Mouse (Mus musculus) limb, embryonic 11.5 days (tissue): ENCODE results near the gene Snapin. TPM values are rescaled to one million over a fixed set of nuclear protein-coding genes. Genes with fewer than 3 reads are reported as not detected.

Experiments
- ATAC-seq: fragments of 200-750 bp; cut with Nextera tagmentation; 2 replicates; pipeline ENCODE4 v1.8.0; 2017; ENCODE audit warnings: low read depth; ENCODE audit not compliant: insufficient number of reproducible peaks, low FRiP score, low TSS enrichment
- DNase-seq: peaks from one replicate; pipeline ENCODE4 v3.0.0-alpha.2; 2015; ENCODE audit warnings: low spot score
- H3K27ac ChIP-seq: fragments of 300-500 bp; sonication (generic); replicated peaks from 2 replicates; pipeline ENCODE4 v1.5.1; 2014; ENCODE audit warnings: low read depth, mild to moderate bottlenecking, low read length
- H3K27me3 ChIP-seq: fragments of 300-500 bp; sonication (generic); 2 replicates; pipeline ENCODE4 v1.6.1; 2014; ENCODE audit warnings: mild to moderate bottlenecking, low read length, mixed read lengths; ENCODE audit not compliant: control insufficient read depth, insufficient read depth
- H3K36me3 ChIP-seq: fragments of 300-500 bp; sonication (generic); 2 replicates; pipeline ENCODE4 v1.6.1; 2014; ENCODE audit warnings: mild to moderate bottlenecking, low read length, moderate library complexity, mixed read lengths; ENCODE audit not compliant: control insufficient read depth, insufficient read depth
- H3K4me1 ChIP-seq: fragments of 300-500 bp; sonication (generic); 2 replicates; pipeline ENCODE4 v1.6.1; 2014; ENCODE audit warnings: low read length, mixed read lengths; ENCODE audit not compliant: control insufficient read depth, insufficient read depth
- H3K4me2 ChIP-seq: fragments of 300-500 bp; sonication (generic); 2 replicates; pipeline ENCODE4 v1.6.1; 2014; ENCODE audit warnings: low read depth, mild to moderate bottlenecking, moderate library complexity; ENCODE audit not compliant: severe bottlenecking
- H3K4me3 ChIP-seq: fragments of 300-500 bp; sonication (generic); 2 replicates; pipeline ENCODE4 v1.5.1; 2014; ENCODE audit warnings: low read depth, low read length
- H3K9ac ChIP-seq: fragments of 300-500 bp; sonication (generic); 2 replicates; pipeline ENCODE4 v1.6.1; 2014; ENCODE audit warnings: mild to moderate bottlenecking, low read length
- H3K9me3 ChIP-seq: fragments of 300-500 bp; sonication (generic); 2 replicates; pipeline ENCODE4 v1.6.1; 2016; ENCODE audit warnings: low read length; ENCODE audit not compliant: control insufficient read depth
- WGBS: fragments of 180-500 bp; shearing (Covaris S2); extraction: QIAGEN DNeasy Blood & Tissue Kit; methylation state at CpG from one replicate; pipeline ENCODE4 v1.1.7; 2014; 5-methylcytosine and 5-hydroxymethylcytosine counted together
- polyA plus RNA-seq: library from polyadenylated mRNA; unstranded; fragments of >200 nt; fragmentation: Nextera tagmentation; extraction: Ambion mirVana; gene quantifications from 2 replicates; pipeline ENCODE4 v1.2.1, GENCODE M21; 2014

The Snapin gene
- polyA plus RNA-seq, result 60.5 and 63.6 TPM in 2 replicates

GRCm38 (mm10) chr3:90490696-90491256, at the start of gene Snapin:
Snapin (minus strand) TSS chr3:90491033.
- Histone ChIP-seq H3K4me1 (no peaks in the 10 kb centered on the region), H3K9ac (peak within 1 kb of the TSS; percentile 75), H3K36me3 (peaks cover 10% of the 10 kb centered on the region), H3K4me3 (peak within 1 kb of the TSS; percentile 69), H3K27me3 (no peaks in the 10 kb centered on the region), H3K27ac (no peak within 1 kb of the TSS), H3K4me2 (peak within 1 kb of the TSS; percentile 43), H3K9me3 (no peaks in the 10 kb centered on the region)
- WGBS, result under 1% methylated on average over 37 of the region's 37 CpGs
- ATAC-seq, result peak; percentile 96
- peak; percentile 98 for DNase-seq

- DNase-seq, result no peak
- H3K27me3 ChIP-seq, result no peaks in the 10 kb centered on the region
- no peaks in the 10 kb centered on the region for H3K9me3 ChIP-seq
- ATAC-seq, result no peak
- H3K36me3 ChIP-seq, result no peaks in the 10 kb centered on the region
- no peak overlapping the region for H3K4me3 ChIP-seq
- WGBS, result 65% methylated on average over 5 of the region's 5 CpGs
- no peaks in the 10 kb centered on the region for H3K4me1 ChIP-seq
- no peak overlapping the region for H3K27ac ChIP-seq
- no peak overlapping the region for H3K9ac ChIP-seq
- H3K4me2 ChIP-seq, result no peak overlapping the region
Observed at GRCm38 (mm10) chr3:90537905-90538296, 47.1 kb upstream of the Snapin start.

GRCm38 (mm10) chr3:90537141-90537904, 46.5 kb upstream of the Snapin start, which contains the start of gene S100a16:
S100a16 (plus strand) TSS chr3:90537254.
- H3K4me3 ChIP-seq, result no peak within 1 kb of the TSS
- H3K4me2 ChIP-seq, result no peak within 1 kb of the TSS
- no peak within 1 kb of the TSS for H3K27ac ChIP-seq

DNA sequence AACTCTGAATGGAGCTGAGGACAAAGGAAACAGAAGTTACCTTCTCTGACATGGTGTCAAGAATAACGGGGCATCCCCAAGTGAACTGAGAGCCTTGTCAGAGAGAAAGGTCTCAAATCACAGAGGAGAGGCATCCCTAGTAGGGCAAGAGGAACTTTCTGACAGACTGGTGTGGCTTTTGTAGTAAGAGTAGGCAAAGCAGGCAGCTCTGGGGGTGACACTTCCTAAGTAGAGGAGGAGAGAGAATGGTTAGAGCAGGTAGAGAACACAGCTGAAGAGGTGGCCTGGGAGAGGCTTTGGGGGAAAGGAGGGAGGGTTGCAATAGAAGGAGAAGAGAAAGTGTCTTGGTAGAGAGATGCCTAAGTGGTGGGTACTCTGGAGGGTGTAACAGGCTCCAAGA, 44.6 kb upstream of the Snapin start:
- H3K27ac ChIP-seq, result no peak overlapping the region
- no peak for DNase-seq
- 62% methylated on average over 1 of the region's 1 CpGs for WGBS
- no peaks in the 10 kb centered on the region for H3K36me3 ChIP-seq
- no peaks in the 10 kb centered on the region for H3K27me3 ChIP-seq
- no peaks in the 10 kb centered on the region for H3K4me1 ChIP-seq
- no peak overlapping the region for H3K9ac ChIP-seq
- no peak overlapping the region for H3K4me2 ChIP-seq
- ATAC-seq, result no peak
- H3K4me3 ChIP-seq, result no peak overlapping the region
- H3K9me3 ChIP-seq, result no peaks in the 10 kb centered on the region

More at GRCm38 (mm10) chr3:90537141-90537904, 46.5 kb upstream of the Snapin start, which contains the start of gene S100a16:
- Histone ChIP-seq H3K36me3 (no peaks in the 10 kb centered on the region), H3K27me3 (no peaks in the 10 kb centered on the region), H3K9me3 (no peaks in the 10 kb centered on the region), H3K9ac (no peak within 1 kb of the TSS), H3K4me1 (no peaks in the 10 kb centered on the region)
- DNase-seq (no peak), ATAC-seq (no peak)
- WGBS, result 36% methylated on average over 10 of the region's 10 CpGs

DNA sequence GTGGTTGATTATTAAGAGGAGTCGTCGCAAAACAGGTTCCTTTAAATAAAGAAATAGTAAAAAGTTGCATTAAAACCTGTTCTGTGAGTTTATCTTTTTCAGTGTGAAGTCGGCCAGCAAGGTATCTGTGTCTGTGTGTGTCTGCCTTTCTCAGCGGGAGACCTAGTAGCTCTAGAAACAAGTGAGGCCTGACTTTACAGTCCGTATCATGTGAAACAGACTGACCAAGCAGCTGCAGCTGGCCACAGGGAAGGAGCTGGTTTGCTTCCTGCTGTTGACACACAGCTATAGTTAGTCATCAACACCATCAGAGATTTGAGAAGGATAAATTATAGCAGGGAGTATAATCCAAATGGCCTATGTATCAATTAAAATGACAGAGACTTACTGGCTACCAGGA, 40.9 kb upstream of the Snapin start:
- no peaks in the 10 kb centered on the region for H3K36me3 ChIP-seq
- H3K9me3 ChIP-seq, result no peaks in the 10 kb centered on the region
- WGBS, result 73% methylated on average over 5 of the region's 5 CpGs
- H3K27ac ChIP-seq, result no peak overlapping the region
- no peak overlapping the region for H3K4me2 ChIP-seq
- no peak for ATAC-seq
- H3K4me1 ChIP-seq, result no peaks in the 10 kb centered on the region
- no peak overlapping the region for H3K9ac ChIP-seq
- no peaks in the 10 kb centered on the region for H3K27me3 ChIP-seq
- no peak overlapping the region for H3K4me3 ChIP-seq
- no peak for DNase-seq

GRCm38 (mm10) chr3:90527291-90527873, 36.5 kb upstream of the Snapin start:
- Histone ChIP-seq H3K4me1 (no peaks in the 10 kb centered on the region), H3K27ac (no peak overlapping the region)
- no peak for DNase-seq

DNA sequence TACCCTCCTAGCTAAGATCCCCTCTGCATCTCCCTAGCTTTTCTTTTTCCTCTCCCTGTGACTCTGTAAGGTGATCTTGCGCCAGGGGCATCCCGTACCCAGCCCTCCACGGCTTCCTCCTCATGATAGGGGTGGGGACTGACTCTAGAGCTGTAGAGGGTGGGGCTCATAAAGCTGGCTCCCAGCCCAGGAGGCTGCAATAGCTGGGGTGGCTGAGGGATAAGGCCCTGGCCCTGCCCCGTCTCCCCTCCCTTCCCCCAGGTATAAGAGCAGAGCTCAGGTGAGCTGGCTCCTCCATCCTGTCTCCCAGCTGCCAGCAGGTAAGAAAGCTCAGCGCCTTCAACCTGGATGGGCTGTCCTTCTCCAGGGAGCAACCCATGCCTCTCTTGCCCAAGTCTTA, 35.7 kb upstream of the Snapin start, which contains the start of gene S100a14:
Gene S100a14, plus strand, starts transcription at position 277 of the 400 bp plus-strand sequence.
- no peak within 1 kb of the TSS for H3K4me3 ChIP-seq
- H3K27ac ChIP-seq, result no peak within 1 kb of the TSS
- ATAC-seq (no peak), DNase-seq (no peak)
- H3K9me3 ChIP-seq, result no peaks in the 10 kb centered on the region
- H3K36me3 ChIP-seq, result no peaks in the 10 kb centered on the region
- H3K4me2 ChIP-seq, result no peak within 1 kb of the TSS
- WGBS, result 72% methylated on average over 5 of the region's 5 CpGs
- H3K9ac ChIP-seq, result no peak within 1 kb of the TSS
- H3K4me1 ChIP-seq, result no peaks in the 10 kb centered on the region
- H3K27me3 ChIP-seq, result no peaks in the 10 kb centered on the region

More at GRCm38 (mm10) chr3:90527291-90527873, 36.5 kb upstream of the Snapin start:
- Histone ChIP-seq H3K27me3 (no peaks in the 10 kb centered on the region), H3K4me3 (no peak overlapping the region), H3K9me3 (no peaks in the 10 kb centered on the region), H3K4me2 (no peak overlapping the region), H3K9ac (no peak overlapping the region), H3K36me3 (no peaks in the 10 kb centered on the region)
- 83% methylated on average over 7 of the region's 7 CpGs for WGBS
- ATAC-seq, result no peak

DNA sequence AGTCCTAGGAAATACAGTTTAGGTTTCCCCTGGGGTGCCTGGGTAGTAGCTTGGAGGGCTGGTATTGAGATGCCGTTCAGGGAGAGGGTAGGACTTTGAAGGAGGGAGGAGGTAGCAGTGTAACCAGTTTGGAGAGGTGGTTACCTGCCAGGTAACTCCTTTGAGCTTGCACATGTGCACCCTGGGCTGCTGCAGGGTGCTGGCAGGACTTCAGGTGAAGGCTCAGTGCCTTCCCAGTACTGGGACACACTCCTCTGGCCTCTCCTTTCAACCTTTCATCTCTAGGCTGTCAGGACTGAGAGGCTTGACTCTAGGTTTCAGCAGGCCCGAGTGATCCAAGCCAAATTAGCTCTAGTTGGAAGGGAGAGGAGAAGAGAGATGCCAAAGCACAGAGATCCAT, 35.2 kb upstream of the Snapin start:
- Histone ChIP-seq H3K9ac (no peak overlapping the region), H3K4me2 (no peak overlapping the region), H3K27me3 (no peaks in the 10 kb centered on the region), H3K27ac (no peak overlapping the region), H3K4me1 (no peaks in the 10 kb centered on the region), H3K36me3 (no peaks in the 10 kb centered on the region), H3K4me3 (no peak overlapping the region), H3K9me3 (no peaks in the 10 kb centered on the region)
- DNase-seq (no peak), ATAC-seq (no peak)
- WGBS, result 69% methylated on average over 2 of the region's 2 CpGs
